Mouse (Mus musculus): Measurements from ENCODE around the gene Scn10a. TPM values are rescaled to one million over a fixed set of nuclear protein-coding genes. Genes with fewer than 3 reads are reported as not detected.
A peak's percentile ranks its signal among the peaks of the same experiment; 100 is the strongest.

The Scn10a gene
- total and polyA plus RNA-seq, 3 experiments: 0.27 to 2.9 TPM; not detected in 1

GRCm38 (mm10) chr9:119606906-119607305, 112.2 kb downstream of the Scn10a start:
- no peak for DNase-seq (ENCODE audit: low read depth, low spot score)
- H3K9me3 ChIP-seq (replicated peaks; ENCODE audit: insufficient read depth, low read length): no peaks in the 10 kb centered on the region
- H3K9ac ChIP-seq (ENCODE audit: control insufficient read depth, low read depth, low read length, poor library complexity, severe bottlenecking): no peak overlapping the region
- H3K27me3 ChIP-seq (ENCODE audit: control insufficient read depth in 1 of 2, insufficient read depth in 2 of 2, low read length in 2 of 2): no peaks in the 10 kb centered on the region
- no peaks in the 10 kb centered on the region for H3K36me3 ChIP-seq (ENCODE audit: control insufficient read depth in 1 of 2, insufficient read depth in 2 of 2, low read length in 2 of 2)
- peak; percentile 79 for TF ChIP-seq MAFK (IDR thresholded peaks at IDR 0.05; ENCODE audit: borderline replicate concordance, low read depth, low read length)
- no peak for TF ChIP-seq MAZ (IDR thresholded peaks at IDR 0.05; ENCODE audit: low read depth, low read length)
- no peaks in the 10 kb centered on the region for H3K79me2 ChIP-seq (ENCODE audit: control insufficient read depth, insufficient read depth, low read length, poor library complexity)
- H3K4me1 ChIP-seq (ENCODE audit: control insufficient read depth in 1 of 2, insufficient read depth in 2 of 2, low read length in 2 of 2): no peaks in the 10 kb centered on the region
- H3K27ac ChIP-seq (ENCODE audit: control insufficient read depth, low read depth, low read length): no peak overlapping the region
- no peak overlapping the region for H3K4me3 ChIP-seq (ENCODE audit: control insufficient read depth in 1 of 2, insufficient read depth in 1 of 2, low read depth in 2 of 2, low read length in 2 of 2)

- TF ChIP-seq MAFK (IDR thresholded peaks at IDR 0.05; ENCODE audit: borderline replicate concordance, low read depth, low read length) (no peak), RAD21 (IDR thresholded peaks at IDR 0.05; ENCODE audit: low read depth, low read length) (no peak), RCOR1 (IDR thresholded peaks at IDR 0.05; ENCODE audit: low read depth, low read length) (no peak), KAT2A (conservative IDR thresholded peaks at IDR 0.05; ENCODE audit: low read depth, low read length) (no peak)
- Histone ChIP-seq H3K36me3 (ENCODE audit: control insufficient read depth in 1 of 2, insufficient read depth in 2 of 2, low read length in 2 of 2) (no peaks in the 10 kb centered on the region), H3K79me2 (ENCODE audit: control insufficient read depth, insufficient read depth, low read length, poor library complexity) (no peaks in the 10 kb centered on the region), H3K4me3 (ENCODE audit: control insufficient read depth in 1 of 2, insufficient read depth in 1 of 2, low read depth in 2 of 2, low read length in 2 of 2) (no peak overlapping the region), H3K9ac (ENCODE audit: control insufficient read depth, low read depth, low read length, poor library complexity, severe bottlenecking) (no peak overlapping the region), H3K27me3 (ENCODE audit: control insufficient read depth in 1 of 2, insufficient read depth in 2 of 2, low read length in 2 of 2) (no peaks in the 10 kb centered on the region), H3K27ac (ENCODE audit: control insufficient read depth, low read depth, low read length) (no peak overlapping the region), H3K4me1 (ENCODE audit: control insufficient read depth in 1 of 2, insufficient read depth in 2 of 2, low read length in 2 of 2) (no peaks in the 10 kb centered on the region), H3K9me3 (replicated peaks; ENCODE audit: insufficient read depth, low read length) (no peaks in the 10 kb centered on the region)
- no peak for DNase-seq (ENCODE audit: low read depth, low spot score)
Measured at GRCm38 (mm10) chr9:119604607-119605006, 114.5 kb downstream of the Scn10a start.

- Histone ChIP-seq H3K9me3 (replicated peaks; ENCODE audit: insufficient read depth, low read length) (no peaks in the 10 kb centered on the region), H3K79me2 (ENCODE audit: control insufficient read depth, insufficient read depth, low read length, poor library complexity) (no peaks in the 10 kb centered on the region), H3K4me3 (ENCODE audit: control insufficient read depth in 1 of 2, insufficient read depth in 1 of 2, low read depth in 2 of 2, low read length in 2 of 2) (no peak overlapping the region), H3K27ac (ENCODE audit: control insufficient read depth, low read depth, low read length) (no peak overlapping the region), H3K36me3 (ENCODE audit: control insufficient read depth in 1 of 2, insufficient read depth in 2 of 2, low read length in 2 of 2) (no peaks in the 10 kb centered on the region), H3K4me1 (ENCODE audit: control insufficient read depth in 1 of 2, insufficient read depth in 2 of 2, low read length in 2 of 2) (no peaks in the 10 kb centered on the region), H3K9ac (ENCODE audit: control insufficient read depth, low read depth, low read length, poor library complexity, severe bottlenecking) (no peak overlapping the region), H3K27me3 (ENCODE audit: control insufficient read depth in 1 of 2, insufficient read depth in 2 of 2, low read length in 2 of 2) (no peaks in the 10 kb centered on the region)
- TF ChIP-seq GATA1 (IDR thresholded peaks at IDR 0.05; ENCODE audit: low read depth, low read length) (no peak), EP300 (IDR thresholded peaks at IDR 0.05; ENCODE audit: low read depth in 1 of 2, low read length in 2 of 2) (no peak), MAFK (IDR thresholded peaks at IDR 0.05; ENCODE audit: borderline replicate concordance, low read depth, low read length) (no peak), ETS1 (IDR thresholded peaks at IDR 0.05; ENCODE audit: low read depth, low read length) (no peak), HCFC1 (IDR thresholded peaks at IDR 0.05; ENCODE audit: low read depth, low read length) (no peak), UBTF (IDR thresholded peaks at IDR 0.05; ENCODE audit: borderline replicate concordance, insufficient read depth, low read depth, low read length) (no peak), CHD1 (IDR thresholded peaks at IDR 0.05; ENCODE audit: low read depth, low read length) (no peak), RAD21 (IDR thresholded peaks at IDR 0.05; ENCODE audit: low read depth, low read length) (no peak), SIN3A (IDR thresholded peaks at IDR 0.05; ENCODE audit: low read length) (no peak), CHD2 (IDR thresholded peaks at IDR 0.05; ENCODE audit: low read length) (no peak), POLR2AphosphoS2 (IDR thresholded peaks at IDR 0.05; ENCODE audit: low read length) (no peak), POLR2A (IDR thresholded peaks at IDR 0.05; ENCODE audit: control insufficient read depth in 1 of 2, insufficient read depth in 1 of 2, low read depth in 1 of 2, low read length in 2 of 2, poor library complexity in 1 of 2) (no peak), USF2 (IDR thresholded peaks at IDR 0.05; ENCODE audit: borderline replicate concordance in 1 of 2, insufficient read depth in 1 of 2, low read depth in 1 of 2, low read length in 2 of 2) (no peak), MAZ (IDR thresholded peaks at IDR 0.05; ENCODE audit: low read depth, low read length) (no peak), ZMIZ1 (IDR thresholded peaks at IDR 0.05; ENCODE audit: low read depth, low read length) (no peak), RCOR1 (IDR thresholded peaks at IDR 0.05; ENCODE audit: low read depth, low read length) (no peak)
- DNase-seq (ENCODE audit: low read depth, low spot score): no peak
Measured at GRCm38 (mm10) chr9:119598501-119598900, 120.6 kb downstream of the Scn10a start.
